8 mouse cellular contexts compared by ENCODE assay signal in the genomic region with DNA sequence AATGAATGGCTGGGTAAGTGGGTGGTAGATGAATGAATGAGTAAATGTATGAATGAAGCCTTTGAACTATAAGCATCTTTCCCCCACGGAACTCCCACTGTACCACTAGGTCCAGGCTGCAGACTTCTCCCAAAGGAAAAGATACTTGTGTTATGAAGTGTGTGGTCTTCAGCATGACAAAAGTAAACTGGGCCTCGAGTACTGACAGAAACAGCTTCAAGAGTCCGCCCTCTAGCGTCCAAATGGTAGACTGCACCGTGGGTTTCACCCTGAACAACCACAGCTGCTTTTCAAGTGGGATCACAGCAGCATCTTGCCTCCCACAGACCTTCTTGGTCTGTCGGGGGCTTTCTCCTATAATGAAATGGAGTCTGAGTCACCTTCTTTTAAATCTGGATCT. TPM values are rescaled to one million over a fixed set of nuclear protein-coding genes. Genes with fewer than 3 reads are reported as not detected.
DNase-seq lines count a peak whose midpoint lies in the region; ATAC-seq and TF ChIP-seq lines count a peak whose summit lies in the region.
"Had no signal": no experiment of that assay in that cellular context is flagged by ENCODE, and none has a peak within 500 bp of the region (broad histone marks: within the 10 kb centered on the region; RNA-seq: fewer than 3 reads in every experiment).

No protein-coding gene starts in this region.

- H3K4me1 ChIP-seq in MEL (ENCODE audit: control insufficient read depth in 1 of 2, insufficient read depth in 2 of 2, low read length in 2 of 2): no peaks in the 10 kb centered on the region
- no peaks in the 10 kb centered on the region for H3K4me1 ChIP-seq in embryonic facial prominence, embryonic 11.5 days (ENCODE audit: control insufficient read depth, insufficient read depth, low read length)
- no peaks in the 10 kb centered on the region for H3K4me1 ChIP-seq in hindbrain, embryonic 13.5 days (replicated peaks)
- no peaks in the 10 kb centered on the region for H3K4me1 ChIP-seq in midbrain, embryonic 14.5 days (ENCODE audit: control insufficient read depth, insufficient read depth, low read length)
- H3K4me1 ChIP-seq in spleen, adult 2 months (ENCODE audit: control insufficient read depth, insufficient read depth, insufficient read length): peaks cover 18% of the 10 kb centered on the region
- H3K4me1 ChIP-seq: lung, embryonic 15.5 days had no signal

- peak; percentile 35 for TF ChIP-seq RAD21 in MEL (IDR thresholded peaks at IDR 0.05; ENCODE audit: low read depth, low read length)

- no peak for TF ChIP-seq POLR2A in MEL (IDR thresholded peaks at IDR 0.05; ENCODE audit: control insufficient read depth in 1 of 2, insufficient read depth in 1 of 2, low read depth in 1 of 2, low read length in 2 of 2, poor library complexity in 1 of 2)
- no peak for TF ChIP-seq POLR2A in spleen, adult 2 months (IDR thresholded peaks at IDR 0.05; ENCODE audit: low read depth, low read length)

- H3K27me3 ChIP-seq in MEL (ENCODE audit: control insufficient read depth in 1 of 2, insufficient read depth in 2 of 2, low read length in 2 of 2): no peaks in the 10 kb centered on the region
- H3K27me3 ChIP-seq in embryonic facial prominence, embryonic 11.5 days (ENCODE audit: control insufficient read depth, insufficient read depth, low read length): no peaks in the 10 kb centered on the region
- no peaks in the 10 kb centered on the region for H3K27me3 ChIP-seq in hindbrain, embryonic 13.5 days
- no peaks in the 10 kb centered on the region for H3K27me3 ChIP-seq in midbrain, embryonic 14.5 days (ENCODE audit: control insufficient read depth, insufficient read depth, low read length)
- H3K27me3 ChIP-seq in spleen, adult 2 months (ENCODE audit: control insufficient read depth, insufficient read depth, low read length): no peaks in the 10 kb centered on the region
- H3K27me3 ChIP-seq: lung, embryonic 15.5 days had no signal

- DNase-seq in MEL (ENCODE audit: low read depth, low spot score): peak; percentile 47
- DNase-seq in adrenal gland, postnatal 14 days: peak; percentile 69
- DNase-seq in embryonic facial prominence, embryonic 11.5 days (ENCODE audit: low spot score): peak; percentile 78
- DNase-seq in left cerebral cortex, adult 8-10 months (ENCODE audit: low spot score in 2 of 2): peak; percentile 48 to 65
- DNase-seq in midbrain, embryonic 14.5 days: peak; percentile 87
- peak; percentile 17 to 62 for DNase-seq in spleen, adult 2 months (ENCODE audit: low read depth in 1 of 2, low spot score in 2 of 2)

- H3K36me3 ChIP-seq in MEL (ENCODE audit: control insufficient read depth in 1 of 2, insufficient read depth in 2 of 2, low read length in 2 of 2): no peaks in the 10 kb centered on the region
- no peaks in the 10 kb centered on the region for H3K36me3 ChIP-seq in embryonic facial prominence, embryonic 11.5 days (replicated peaks; ENCODE audit: control insufficient read depth, insufficient read depth, low read depth, low read length)
- no peaks in the 10 kb centered on the region for H3K36me3 ChIP-seq in hindbrain, embryonic 13.5 days
- no peaks in the 10 kb centered on the region for H3K36me3 ChIP-seq in midbrain, embryonic 14.5 days (ENCODE audit: control insufficient read depth, insufficient read depth, low read length)
- H3K36me3 ChIP-seq in spleen, adult 2 months (ENCODE audit: control insufficient read depth, insufficient read depth, low read length): no peaks in the 10 kb centered on the region
- H3K36me3 ChIP-seq: lung, embryonic 15.5 days had no signal

- H3K27ac ChIP-seq in MEL (ENCODE audit: control insufficient read depth, low read depth, low read length): no peak overlapping the region
- H3K27ac ChIP-seq in embryonic facial prominence, embryonic 11.5 days (replicated peaks; ENCODE audit: low read depth, low read length): no peak overlapping the region
- H3K27ac ChIP-seq in hindbrain, embryonic 13.5 days: no peak overlapping the region
- no peak overlapping the region for H3K27ac ChIP-seq in midbrain, embryonic 14.5 days (replicated peaks; ENCODE audit: low read depth, low read length)
- no peak overlapping the region for H3K27ac ChIP-seq in spleen, adult 2 months (ENCODE audit: insufficient read depth, low read length)
- H3K27ac ChIP-seq: lung, embryonic 15.5 days had no signal

- no peak overlapping the region for H3K4me2 ChIP-seq in embryonic facial prominence, embryonic 11.5 days (ENCODE audit: low read depth, low read length)
- no peak overlapping the region for H3K4me2 ChIP-seq in hindbrain, embryonic 13.5 days
- no peak overlapping the region for H3K4me2 ChIP-seq in midbrain, embryonic 14.5 days (ENCODE audit: low read length)
- H3K4me2 ChIP-seq: lung, embryonic 15.5 days had no signal

- H3K79me2 ChIP-seq in MEL (ENCODE audit: control insufficient read depth, insufficient read depth, low read length, poor library complexity): no peaks in the 10 kb centered on the region

- peak; percentile 65 to 77 (median 71) for TF ChIP-seq CTCF in MEL (IDR thresholded peaks at IDR 0.05 in 2 of 3, conservative IDR thresholded peaks at IDR 0.05 in 1 of 3; ENCODE audit: control insufficient read depth in 1 of 3, insufficient read depth in 1 of 3, low read depth in 2 of 3, low read length in 3 of 3, poor library complexity in 1 of 3, severe bottlenecking in 1 of 3)
- peak; percentile 68; the same call in 1 of the 2 replicates for TF ChIP-seq CTCF in spleen, adult 2 months (IDR thresholded peaks at IDR 0.05; ENCODE audit: extremely low read depth, insufficient read depth, insufficient read length, insufficient replicate concordance)

- ATAC-seq in embryonic facial prominence, embryonic 11.5 days (replicated peaks; ENCODE audit: insufficient number of reproducible peaks, low FRiP score, low TSS enrichment, low read depth): no peak
- 0 out of 2 replicates have a peak, but pooled peaks have one; percentile 68 for ATAC-seq in hindbrain, embryonic 13.5 days (ENCODE audit: low FRiP score)
- ATAC-seq in midbrain, embryonic 14.5 days (ENCODE audit: low FRiP score, low TSS enrichment): peak; percentile 36; the same call in 1 of the 2 replicates

- no peaks in the 10 kb centered on the region for H3K9me3 ChIP-seq in MEL (replicated peaks; ENCODE audit: insufficient read depth, low read length)
- H3K9me3 ChIP-seq in embryonic facial prominence, embryonic 11.5 days (replicated peaks; ENCODE audit: control insufficient read depth, low read length): no peaks in the 10 kb centered on the region
- H3K9me3 ChIP-seq in hindbrain, embryonic 13.5 days: no peaks in the 10 kb centered on the region
- no peaks in the 10 kb centered on the region for H3K9me3 ChIP-seq in midbrain, embryonic 14.5 days (ENCODE audit: control insufficient read depth, low read length)
- H3K9me3 ChIP-seq: lung, embryonic 15.5 days had no signal

- H3K9ac ChIP-seq in MEL (ENCODE audit: control insufficient read depth, low read depth, low read length, poor library complexity, severe bottlenecking): no peak overlapping the region
- no peak overlapping the region for H3K9ac ChIP-seq in embryonic facial prominence, embryonic 11.5 days (replicated peaks; ENCODE audit: low read length)
- no peak overlapping the region for H3K9ac ChIP-seq in hindbrain, embryonic 13.5 days
- no peak overlapping the region for H3K9ac ChIP-seq in midbrain, embryonic 14.5 days (replicated peaks; ENCODE audit: low read length)
- H3K9ac ChIP-seq: lung, embryonic 15.5 days had no signal

- TF ChIP-seq EP300 in MEL (IDR thresholded peaks at IDR 0.05; ENCODE audit: low read depth in 1 of 2, low read length in 2 of 2): no peak

- H3K4me3 ChIP-seq in MEL (ENCODE audit: control insufficient read depth in 1 of 2, insufficient read depth in 1 of 2, low read depth in 2 of 2, low read length in 2 of 2): no peak overlapping the region
- H3K4me3 ChIP-seq in embryonic facial prominence, embryonic 11.5 days (ENCODE audit: low read depth, low read length): no peak overlapping the region
- no peak overlapping the region for H3K4me3 ChIP-seq in hindbrain, embryonic 13.5 days
- no peak overlapping the region for H3K4me3 ChIP-seq in midbrain, embryonic 14.5 days (replicated peaks; ENCODE audit: low read depth, low read length)
- H3K4me3 ChIP-seq in spleen, adult 2 months (ENCODE audit: extremely low read depth, insufficient read depth, insufficient read length): no peak overlapping the region
- H3K4me3 ChIP-seq: lung, embryonic 15.5 days had no signal

- 9% methylated on average over 6 of the region's 6 CpGs for WGBS in embryonic facial prominence, embryonic 11.5 days
- 9% methylated on average over 6 of the region's 6 CpGs for WGBS in hindbrain, embryonic 13.5 days
- 8% methylated on average over 6 of the region's 6 CpGs for WGBS in midbrain, embryonic 14.5 days
- 7% methylated on average over 6 of the region's 6 CpGs for WGBS in spleen, adult 2 months

TF ChIP-seq in MEL, 35 proteins besides CTCF, POLR2A, EP300 and RAD21:
- TF ChIP-seq MAX (IDR thresholded peaks at IDR 0.05; ENCODE audit: low read length): no peak
- TF ChIP-seq SMC3 (IDR thresholded peaks at IDR 0.05; ENCODE audit: low read depth, low read length): peak; percentile 46

RNA-seq across cellular contexts. Expression of a gene that starts 54.7 kb away (rescaled TPM):
- total RNA-seq in MEL (2012; rRNA removed): not detected in 2 replicates
- not detected for polyA plus RNA-seq in MEL (2012; ENCODE audit: insufficient read depth in 1 of 2, insufficient read length in 2 of 2, low read depth in 1 of 2, low replicate concordance in 2 of 2, missing spikeins in 1 of 2)
- total RNA-seq in adrenal gland, postnatal 14 days (2021): not detected in 2 replicates
- polyA plus RNA-seq in embryonic facial prominence, embryonic 11.5 days (2014; fragmentation: Nextera tagmentation; extraction: Ambion mirVana): 0.11 and 0.17 TPM in 2 replicates
- 0.12 and 0.14 TPM in 2 replicates for polyA plus RNA-seq in hindbrain, embryonic 13.5 days (2015; fragmentation: Nextera tagmentation; extraction: Ambion mirVana)
- 10 to 100 TPM; 10.1 to 15.8 (median 11.8) TPM for total RNA-seq in left cerebral cortex, adult 8-10 months (2022)
- 0.05 TPM in 2 replicates for polyA plus RNA-seq in midbrain, embryonic 14.5 days (2014; fragmentation: Nextera tagmentation; extraction: Ambion mirVana)
- polyA plus RNA-seq in spleen, adult 2 months (2012; rRNA removed): not detected in 2 replicates
- polyA plus RNA-seq: lung, embryonic 15.5 days had no signal
